Mouse (Mus musculus): ENCODE results near the gene Cdc26. TPM values are rescaled to one million over a fixed set of nuclear protein-coding genes. Genes with fewer than 3 reads are reported as not detected.

The Cdc26 gene
- polyA plus RNA-seq, 1 experiment from 2014 or later: 82.0 TPM

DNA sequence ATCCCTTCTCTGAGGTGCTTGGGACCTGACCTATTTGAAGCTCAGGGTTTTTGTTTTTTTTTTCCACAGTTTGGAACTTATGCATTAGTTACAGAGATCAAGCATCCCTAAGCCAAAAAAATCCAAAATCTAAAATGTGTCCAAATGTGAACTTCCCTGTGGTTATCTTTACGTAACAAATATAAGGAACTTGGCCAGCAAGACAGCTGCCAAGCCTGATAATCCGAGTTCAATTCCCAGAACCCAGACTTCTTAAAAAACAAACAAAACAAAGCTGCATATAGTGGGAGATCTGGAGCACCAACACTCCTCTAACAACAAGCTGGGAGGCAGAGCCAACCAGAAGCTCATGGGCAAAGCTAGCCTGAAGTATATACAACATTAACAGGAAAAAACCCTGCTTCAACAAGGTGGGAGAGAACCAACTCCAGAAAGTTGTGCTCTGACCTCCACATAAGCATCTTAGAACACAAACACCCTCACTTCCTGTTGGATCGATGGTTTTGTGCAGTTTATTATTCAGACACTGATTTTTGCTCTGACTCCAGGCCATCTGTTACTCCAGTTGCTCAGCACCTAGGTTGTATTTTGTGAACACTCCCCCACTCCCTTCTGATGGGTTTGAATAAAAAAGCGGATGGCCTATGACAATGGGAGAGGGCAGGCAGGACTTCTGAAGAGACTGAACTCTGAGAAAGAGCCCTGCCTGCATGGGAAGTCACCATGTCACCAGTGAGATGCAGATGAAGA lies 10.7 kb downstream of the Cdc26 start:
- Histone ChIP-seq H3K27ac (no peak overlapping the region), H3K27me3 (no peaks in the 10 kb centered on the region), H3K4me2 (no peak overlapping the region), H3K4me1 (replicated peaks) (no peaks in the 10 kb centered on the region), H3K4me3 (no peak overlapping the region), H3K9ac (no peak overlapping the region), H3K9me3 (replicated peaks) (no peaks in the 10 kb centered on the region), H3K36me3 (peaks cover 79% of the 10 kb centered on the region)
- 70% methylated on average over 4 of the region's 4 CpGs for WGBS
- no peak for ATAC-seq (replicated peaks; ENCODE audit: insufficient number of reproducible peaks, insufficient read depth, low FRiP score, low read depth)

DNA sequence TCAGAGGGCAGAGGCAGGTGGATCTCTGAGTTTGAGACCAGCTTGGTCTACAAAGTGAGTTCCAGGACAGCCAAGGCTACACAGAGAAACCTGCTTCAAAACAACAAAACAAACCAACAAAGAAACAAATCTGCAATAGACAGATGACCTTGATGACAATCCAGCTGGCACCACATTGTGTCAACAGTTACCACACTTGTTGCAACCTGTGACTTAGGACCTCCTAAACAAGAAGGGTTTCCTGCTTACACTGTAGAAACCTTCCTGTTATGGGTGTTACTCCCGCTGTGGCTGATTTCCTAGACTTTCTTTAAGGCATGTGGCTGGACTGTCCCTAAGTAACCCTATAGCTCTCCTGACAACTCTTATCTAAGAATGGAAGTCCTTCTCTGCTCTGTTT lies 12.6 kb downstream of the Cdc26 start:
- H3K9me3 ChIP-seq (replicated peaks): no peaks in the 10 kb centered on the region
- no peak overlapping the region for H3K4me3 ChIP-seq
- 82% methylated on average over 1 of the region's 1 CpGs for WGBS
- H3K27ac ChIP-seq: no peak overlapping the region
- no peak overlapping the region for H3K9ac ChIP-seq
- no peaks in the 10 kb centered on the region for H3K4me1 ChIP-seq (replicated peaks)
- H3K4me2 ChIP-seq: no peak overlapping the region
- peaks cover 65% of the 10 kb centered on the region for H3K36me3 ChIP-seq
- ATAC-seq (replicated peaks; ENCODE audit: insufficient number of reproducible peaks, insufficient read depth, low FRiP score, low read depth): no peak
- no peaks in the 10 kb centered on the region for H3K27me3 ChIP-seq

DNA sequence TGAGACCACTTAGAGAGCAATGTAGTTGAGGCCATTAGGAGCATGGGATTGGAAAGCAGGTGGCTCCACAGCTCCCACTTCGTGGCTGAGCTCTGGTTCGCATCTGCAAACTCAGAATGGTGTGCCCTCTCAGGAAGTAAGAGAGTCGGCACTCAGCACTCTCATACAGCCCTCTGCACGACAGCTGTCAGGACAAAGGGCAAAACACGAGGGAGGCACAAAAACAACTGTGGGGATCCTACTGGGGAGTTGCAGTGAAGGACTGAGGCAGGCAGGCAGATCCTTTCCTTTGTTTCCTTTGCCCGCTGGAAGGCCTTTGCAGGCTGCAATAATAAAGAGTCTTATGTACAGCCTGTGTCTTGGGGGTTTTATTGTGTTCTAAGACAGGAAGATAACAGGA lies 15.0 kb downstream of the Cdc26 start:
- no peak for ATAC-seq (replicated peaks; ENCODE audit: insufficient number of reproducible peaks, insufficient read depth, low FRiP score, low read depth)

DNA sequence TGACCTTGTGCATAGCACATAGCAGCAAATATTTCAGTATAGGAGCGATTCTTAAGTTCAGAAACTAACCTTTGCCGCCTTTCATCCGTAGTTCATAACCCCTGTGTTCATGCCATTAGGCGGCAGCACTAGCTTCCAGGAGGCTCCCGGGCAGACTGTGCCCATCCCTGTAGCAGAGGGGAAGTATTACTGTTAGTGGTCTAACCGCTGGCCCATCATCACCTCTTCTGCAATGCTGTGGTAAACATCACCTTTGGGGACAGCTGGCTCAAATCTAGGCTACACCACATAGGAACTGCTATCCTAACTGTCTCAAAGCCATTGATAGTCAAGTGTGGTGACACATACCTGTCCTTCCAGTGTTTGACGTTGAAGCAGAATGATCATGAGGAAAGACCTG lies 16.6 kb downstream of the Cdc26 start:
- no peak overlapping the region for H3K27ac ChIP-seq
- no peak for ATAC-seq (replicated peaks; ENCODE audit: insufficient number of reproducible peaks, insufficient read depth, low FRiP score, low read depth)
- no peaks in the 10 kb centered on the region for H3K9me3 ChIP-seq (replicated peaks)
- no peak overlapping the region for H3K9ac ChIP-seq
- H3K36me3 ChIP-seq: peaks cover 53% of the 10 kb centered on the region
- no peaks in the 10 kb centered on the region for H3K4me1 ChIP-seq (replicated peaks)
- no peak overlapping the region for H3K4me3 ChIP-seq
- WGBS: 80% methylated on average over 7 of the region's 7 CpGs
- no peaks in the 10 kb centered on the region for H3K27me3 ChIP-seq
- no peak overlapping the region for H3K4me2 ChIP-seq

More for the DNA sequence above, 15.0 kb downstream of the Cdc26 start:
- 64% methylated on average over 6 of the region's 6 CpGs for WGBS
- Histone ChIP-seq H3K9ac (no peak overlapping the region), H3K4me1 (replicated peaks) (no peaks in the 10 kb centered on the region), H3K27ac (no peak overlapping the region), H3K27me3 (no peaks in the 10 kb centered on the region), H3K9me3 (replicated peaks) (no peaks in the 10 kb centered on the region), H3K4me2 (no peak overlapping the region), H3K4me3 (no peak overlapping the region), H3K36me3 (peaks cover 55% of the 10 kb centered on the region)

DNA sequence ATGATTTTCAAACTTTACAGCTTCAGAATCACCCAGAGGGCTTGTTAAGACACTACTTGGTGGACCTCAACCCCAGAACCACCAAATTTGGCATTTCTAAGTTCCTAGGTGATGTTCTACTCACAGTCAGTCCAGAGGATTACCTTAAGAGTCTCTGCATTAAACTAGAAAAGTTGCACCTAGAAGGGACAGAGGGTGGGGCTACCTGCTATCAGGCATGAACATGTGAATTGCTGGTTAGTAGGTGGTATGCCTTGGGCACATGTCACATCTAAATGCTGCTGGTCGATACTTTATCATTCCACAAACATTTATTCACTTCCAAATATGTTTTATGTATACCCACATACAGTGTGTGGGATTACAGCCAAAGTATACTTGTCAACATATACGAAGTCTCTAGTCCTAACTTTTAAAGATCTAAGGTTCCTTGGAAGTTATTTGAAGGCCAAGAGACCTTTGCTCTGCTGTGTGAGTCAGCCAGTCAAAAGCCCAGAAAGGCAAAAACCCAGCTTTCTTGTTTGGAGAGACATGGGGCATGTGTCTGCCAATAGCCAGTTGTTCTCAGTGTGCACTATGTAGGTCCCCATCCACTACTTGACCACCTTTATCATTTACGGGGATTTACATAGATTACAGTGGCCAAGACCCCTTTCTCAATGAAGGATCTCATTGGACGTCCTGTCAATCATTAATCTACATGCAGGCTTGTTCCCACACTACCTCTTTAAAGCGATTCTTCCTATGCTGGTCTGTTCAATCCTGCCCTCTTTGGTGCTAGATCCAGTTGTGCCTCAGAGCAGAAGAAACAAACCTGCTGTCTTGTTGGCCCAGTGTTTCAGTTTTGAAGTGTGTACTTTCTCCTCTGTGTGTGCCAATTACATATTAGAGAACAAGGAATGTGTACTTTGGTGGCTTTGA lies 18.6 kb downstream of the Cdc26 start:
- Histone ChIP-seq H3K4me1 (replicated peaks) (no peaks in the 10 kb centered on the region), H3K27me3 (no peaks in the 10 kb centered on the region), H3K27ac (no peak overlapping the region), H3K4me2 (no peak overlapping the region), H3K9me3 (replicated peaks) (no peaks in the 10 kb centered on the region), H3K36me3 (peaks cover 35% of the 10 kb centered on the region), H3K9ac (no peak overlapping the region), H3K4me3 (no peak overlapping the region)
- ATAC-seq (replicated peaks; ENCODE audit: insufficient number of reproducible peaks, insufficient read depth, low FRiP score, low read depth): no peak
- 79% methylated on average over 5 of the region's 5 CpGs for WGBS

DNA sequence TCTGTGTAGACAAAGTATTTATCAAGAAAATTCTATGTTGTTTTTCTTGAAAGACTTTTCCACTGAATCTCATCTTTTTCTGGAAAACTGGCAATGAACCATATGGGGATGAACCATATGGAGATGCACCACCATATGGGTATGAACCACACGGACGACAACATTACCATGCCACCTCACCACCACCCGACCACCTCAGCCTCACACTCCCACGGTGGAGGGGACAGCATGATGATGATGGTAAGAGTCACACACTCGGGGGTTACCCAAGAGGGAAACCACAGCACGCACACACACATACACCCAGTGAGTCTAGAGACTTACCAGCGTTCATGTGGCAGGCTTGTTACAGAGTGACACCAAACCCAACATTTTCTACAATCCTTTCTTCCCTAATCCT lies 23.0 kb downstream of the Cdc26 start:
- no peaks in the 10 kb centered on the region for H3K4me1 ChIP-seq (replicated peaks)
- H3K27ac ChIP-seq: no peak overlapping the region
- ATAC-seq (replicated peaks; ENCODE audit: insufficient number of reproducible peaks, insufficient read depth, low FRiP score, low read depth): no peak
- 90% methylated on average over 7 of the region's 7 CpGs for WGBS
- peaks cover 24% of the 10 kb centered on the region for H3K36me3 ChIP-seq
- no peaks in the 10 kb centered on the region for H3K9me3 ChIP-seq (replicated peaks)
- H3K4me3 ChIP-seq: no peak overlapping the region
- no peaks in the 10 kb centered on the region for H3K27me3 ChIP-seq
- no peak overlapping the region for H3K4me2 ChIP-seq
- no peak overlapping the region for H3K9ac ChIP-seq

DNA sequence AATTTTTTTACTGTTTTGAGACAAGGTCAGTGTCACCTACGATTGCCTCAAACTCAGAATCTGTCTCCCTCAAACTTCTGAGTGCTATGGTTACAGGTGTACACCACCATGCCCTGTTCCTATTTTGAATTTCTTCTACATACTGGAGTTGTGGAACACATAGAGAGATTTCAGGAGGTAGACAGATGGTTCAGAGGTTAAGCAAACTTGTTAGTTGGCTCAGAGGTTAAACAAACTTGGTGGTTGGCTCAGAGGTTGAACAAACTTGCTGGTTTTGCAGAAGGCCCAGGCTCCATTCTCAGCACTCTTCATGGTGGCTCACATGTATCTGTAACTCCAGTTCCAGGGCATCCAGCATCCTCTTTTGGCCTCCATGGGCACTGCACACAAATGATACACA lies 24.3 kb downstream of the Cdc26 start:
- no peak overlapping the region for H3K4me3 ChIP-seq
- no peaks in the 10 kb centered on the region for H3K4me1 ChIP-seq (replicated peaks)
- no peaks in the 10 kb centered on the region for H3K9me3 ChIP-seq (replicated peaks)
- no peaks in the 10 kb centered on the region for H3K27me3 ChIP-seq
- 83% methylated on average over 1 of the region's 1 CpGs for WGBS
- no peak overlapping the region for H3K9ac ChIP-seq
- H3K4me2 ChIP-seq: no peak overlapping the region
- peaks cover 17% of the 10 kb centered on the region for H3K36me3 ChIP-seq
- no peak overlapping the region for H3K27ac ChIP-seq
- no peak for ATAC-seq (replicated peaks; ENCODE audit: insufficient number of reproducible peaks, insufficient read depth, low FRiP score, low read depth)

DNA sequence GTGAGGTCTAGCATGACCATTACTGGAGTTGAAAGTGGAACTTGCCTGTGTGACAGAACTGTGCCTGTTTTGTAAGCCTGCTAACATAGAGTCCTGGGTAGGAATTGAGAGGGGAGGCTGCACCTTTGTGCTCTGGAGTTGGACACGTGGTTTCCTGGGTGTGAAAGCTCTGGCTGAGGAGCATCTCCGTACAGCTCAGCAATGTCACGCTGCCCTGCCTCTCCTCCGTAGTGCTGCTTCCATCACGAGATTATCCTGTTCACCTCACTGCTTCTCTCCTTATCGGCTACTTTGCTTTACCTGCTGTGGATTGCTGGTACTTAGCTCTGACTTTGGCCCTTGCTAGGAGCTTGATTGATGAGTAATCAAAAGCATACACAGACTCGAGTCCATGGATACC lies 24.7 kb downstream of the Cdc26 start:
- H3K4me2 ChIP-seq: no peak overlapping the region
- 69% methylated on average over 7 of the region's 7 CpGs for WGBS
- H3K9ac ChIP-seq: no peak overlapping the region
- ATAC-seq (replicated peaks; ENCODE audit: insufficient number of reproducible peaks, insufficient read depth, low FRiP score, low read depth): no peak
- H3K9me3 ChIP-seq (replicated peaks): no peaks in the 10 kb centered on the region
- peaks cover 13% of the 10 kb centered on the region for H3K36me3 ChIP-seq
- H3K27ac ChIP-seq: no peak overlapping the region
- H3K4me3 ChIP-seq: no peak overlapping the region
- no peaks in the 10 kb centered on the region for H3K27me3 ChIP-seq
- H3K4me1 ChIP-seq (replicated peaks): peaks cover under 1% of the 10 kb centered on the region; the same call in 1 of the 2 replicates

DNA sequence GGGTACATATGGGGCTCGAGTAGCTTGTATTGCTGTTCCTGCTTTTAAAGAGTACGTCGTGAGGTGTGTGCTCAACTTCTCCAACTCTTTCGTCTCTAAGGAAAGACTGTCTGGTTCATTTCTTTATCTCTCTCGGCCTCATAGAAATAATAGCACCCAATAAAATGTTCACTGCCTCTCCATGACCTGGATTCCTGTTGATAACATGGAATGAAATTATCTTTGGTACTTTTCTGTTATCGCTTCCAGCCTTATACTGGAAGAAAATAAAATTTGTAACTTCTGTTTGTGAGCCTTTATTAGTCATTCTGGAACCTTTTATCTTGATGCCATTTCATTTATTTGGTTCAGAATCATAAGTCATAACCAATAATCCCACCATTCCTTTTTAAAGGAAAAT lies 25.2 kb downstream of the Cdc26 start:
- Histone ChIP-seq H3K27ac (no peak overlapping the region), H3K27me3 (no peaks in the 10 kb centered on the region), H3K9ac (no peak overlapping the region), H3K4me2 (no peak overlapping the region), H3K9me3 (replicated peaks) (no peaks in the 10 kb centered on the region), H3K4me1 (replicated peaks) (peaks cover 3% of the 10 kb centered on the region; the same call in 1 of the 2 replicates), H3K4me3 (no peak overlapping the region), H3K36me3 (peaks cover 8% of the 10 kb centered on the region)
- no peak for ATAC-seq (replicated peaks; ENCODE audit: insufficient number of reproducible peaks, insufficient read depth, low FRiP score, low read depth)
- WGBS: 85% methylated on average over 6 of the region's 6 CpGs

DNA sequence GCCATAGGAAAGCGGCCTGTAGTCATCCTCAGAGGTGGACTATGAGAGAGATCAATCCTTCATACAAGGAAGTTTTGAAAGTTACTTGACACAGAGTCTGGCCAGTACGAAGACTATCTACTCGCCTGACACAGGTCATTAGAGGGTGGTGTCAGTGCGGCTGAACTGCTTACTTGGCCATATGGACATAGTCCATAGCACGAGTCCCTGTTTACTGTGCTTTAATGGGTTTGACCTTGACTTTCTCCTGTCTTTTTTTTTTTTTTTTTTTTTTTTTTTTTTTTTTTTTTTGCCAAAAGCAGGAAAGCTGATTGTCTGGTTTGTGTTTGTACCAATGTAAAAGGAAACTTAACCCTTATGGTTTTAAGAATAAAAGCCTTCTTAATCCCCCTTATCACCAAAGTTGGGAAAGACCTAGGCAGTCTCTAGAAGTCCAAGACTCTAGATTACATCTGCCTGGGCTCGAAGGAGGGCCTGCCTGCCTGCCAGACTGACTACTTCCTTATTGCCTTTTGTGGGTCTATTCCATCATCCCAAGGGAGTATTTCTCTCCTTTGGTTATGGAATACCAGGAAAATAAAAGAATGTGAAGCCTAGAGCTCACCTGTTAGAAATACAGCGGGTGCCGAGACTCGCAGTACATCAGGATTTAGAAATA lies 28.6 kb downstream of the Cdc26 start:
- Histone ChIP-seq H3K9ac (no peak overlapping the region), H3K4me2 (no peak overlapping the region), H3K4me1 (replicated peaks) (peaks cover 7% of the 10 kb centered on the region), H3K27me3 (no peaks in the 10 kb centered on the region), H3K4me3 (no peak overlapping the region), H3K36me3 (no peaks in the 10 kb centered on the region), H3K9me3 (replicated peaks) (no peaks in the 10 kb centered on the region), H3K27ac (no peak overlapping the region)
- ATAC-seq (replicated peaks; ENCODE audit: insufficient number of reproducible peaks, insufficient read depth, low FRiP score, low read depth): no peak
- WGBS: 82% methylated on average over 9 of the region's 9 CpGs

DNA sequence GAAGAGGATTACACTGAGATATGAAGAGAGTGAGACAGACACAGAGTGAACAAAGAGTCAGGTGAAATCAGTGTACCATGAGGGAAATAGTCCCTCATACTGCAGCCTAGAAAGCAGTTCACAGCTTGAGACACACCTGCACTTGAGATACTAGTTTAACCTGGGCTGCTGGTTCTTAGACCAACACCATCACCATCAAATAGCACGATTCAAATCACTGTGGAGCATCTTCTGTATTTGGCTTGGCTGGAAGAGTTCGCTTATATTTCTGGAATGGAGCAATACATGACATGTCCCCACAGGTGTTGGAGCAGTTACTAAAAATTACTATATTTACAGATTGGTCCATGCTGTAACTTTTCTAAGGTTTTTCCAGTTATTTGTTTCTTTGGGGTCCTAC lies 32.3 kb downstream of the Cdc26 start:
- Histone ChIP-seq H3K9me3 (replicated peaks) (no peaks in the 10 kb centered on the region), H3K27me3 (no peaks in the 10 kb centered on the region), H3K36me3 (no peaks in the 10 kb centered on the region), H3K27ac (no peak overlapping the region), H3K4me3 (no peak overlapping the region), H3K9ac (no peak overlapping the region), H3K4me1 (replicated peaks) (peaks cover 30% of the 10 kb centered on the region), H3K4me2 (no peak overlapping the region)
- 74% methylated on average over 2 of the region's 2 CpGs for WGBS
- no peak for ATAC-seq (replicated peaks; ENCODE audit: insufficient number of reproducible peaks, insufficient read depth, low FRiP score, low read depth)
